Mouse (Mus musculus) spleen, adult 2 months (tissue): Measurements from ENCODE around the gene Bace2. TPM values are rescaled to one million over a fixed set of nuclear protein-coding genes. Genes with fewer than 3 reads are reported as not detected.
A peak's percentile ranks its signal among the peaks of the same experiment; 100 is the strongest.

ENCODE experiments used
- DNase-seq, 2 experiments: peaks; one replicate each; pipeline versions ENCODE4 v3.0.0 to v3.0.0-alpha.2; 2012 to 2021; ENCODE audit warnings: low spot score in 2 of 2, low read depth in 1 of 2
- H3K27ac ChIP-seq: fragments of 200-500 bp; 2 replicates; pipeline ENCODE4 v1.5.1; 2012; ENCODE audit warnings: low read length, inconsistent platforms; ENCODE audit not compliant: insufficient read depth
- H3K27me3 ChIP-seq: fragments of 200-500 bp; 2 replicates; pipeline ENCODE4 v1.6.1; 2012; ENCODE audit warnings: mild to moderate bottlenecking, moderate library complexity, low read length, inconsistent platforms; ENCODE audit not compliant: control insufficient read depth, insufficient read depth
- H3K36me3 ChIP-seq: fragments of 200-500 bp; 2 replicates; pipeline ENCODE4 v1.6.1; 2012; ENCODE audit warnings: mild to moderate bottlenecking, low read length, inconsistent platforms; ENCODE audit not compliant: control insufficient read depth, insufficient read depth
- H3K4me1 ChIP-seq: fragments of 200-500 bp; 2 replicates; pipeline ENCODE4 v1.6.1; 2011; ENCODE audit warnings: inconsistent platforms; ENCODE audit not compliant: control insufficient read depth, insufficient read depth, insufficient read length
- H3K4me3 ChIP-seq: fragments of 200-500 bp; 2 replicates; pipeline ENCODE4 v1.5.1; 2011; ENCODE audit warnings: mild to moderate bottlenecking, inconsistent platforms; ENCODE audit not compliant: insufficient read depth, insufficient read length; ENCODE audit errors: extremely low read depth
- CTCF ChIP-seq: fragments of 200-500 bp; IDR thresholded peaks from 2 replicates; pipeline ENCODE4 v1.5.1; 2011; ENCODE audit warnings: mild to moderate bottlenecking, inconsistent platforms; ENCODE audit not compliant: insufficient read depth, insufficient read length, insufficient replicate concordance; ENCODE audit errors: extremely low read depth
- POLR2A ChIP-seq: fragments of 200-500 bp; IDR thresholded peaks from 2 replicates; pipeline ENCODE4 v1.6.1; 2011; ENCODE audit warnings: low read depth, low read length, inconsistent platforms
- WGBS: fragments of 180-500 bp; shearing (Covaris S2); methylation state at CpG from one replicate; pipeline ENCODE4 v1.1.7; 2018; 5-methylcytosine and 5-hydroxymethylcytosine counted together
- polyA plus RNA-seq: library from polyadenylated mRNA; depleted of rRNA; stranded (reverse); fragments of >200 nt; gene quantifications from 2 replicates; pipeline ENCODE4 v1.2.3, GENCODE M21; 2012

Gene Bace2
- polyA plus RNA-seq, 1 experiment = 2.4 TPM

GRCm38 (mm10) chr16:97466182-97466957 lies 109.8 kb downstream of the Bace2 start:
- 57% methylated on average over 4 of the region's 4 CpGs for WGBS
- Histone ChIP-seq H3K4me1 (peaks cover 19% of the 10 kb centered on the region; the same call in 1 of the 2 replicates), H3K27me3 (no peaks in the 10 kb centered on the region), H3K36me3 (no peaks in the 10 kb centered on the region), H3K4me3 (no peak overlapping the region), H3K27ac (no peak overlapping the region)
- no peak for DNase-seq
- peak; percentile 10; the same call in 1 of the 2 replicates for TF ChIP-seq CTCF
- TF ChIP-seq POLR2A = no peak

DNA sequence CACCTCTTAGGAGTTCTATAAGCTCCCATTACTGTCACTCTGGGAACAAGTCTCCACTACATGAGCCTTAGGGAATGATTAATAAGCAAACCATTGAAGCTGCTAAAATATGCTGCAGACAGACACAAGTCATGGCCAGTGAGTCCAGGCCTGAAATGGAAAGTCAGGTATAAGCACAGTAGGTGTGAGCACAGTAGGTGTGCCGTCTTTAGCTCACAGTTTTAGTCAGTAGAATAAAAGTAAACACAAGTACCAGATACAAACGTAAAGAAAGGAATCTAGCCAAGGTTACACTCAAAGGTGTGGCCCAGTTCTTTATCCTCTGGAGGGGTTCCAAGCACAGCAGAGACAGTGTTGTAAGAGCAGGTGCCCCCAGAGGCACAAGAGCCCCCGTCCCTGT lies 110.9 kb downstream of the Bace2 start:
- TF ChIP-seq CTCF (no peak), POLR2A (no peak)
- Histone ChIP-seq H3K36me3 (no peaks in the 10 kb centered on the region), H3K4me3 (no peak overlapping the region), H3K27ac (no peak overlapping the region), H3K4me1 (peaks cover 11% of the 10 kb centered on the region; the same call in 1 of the 2 replicates), H3K27me3 (no peaks in the 10 kb centered on the region)
- 84% methylated on average over 3 of the region's 3 CpGs for WGBS
- no peak for DNase-seq

DNA sequence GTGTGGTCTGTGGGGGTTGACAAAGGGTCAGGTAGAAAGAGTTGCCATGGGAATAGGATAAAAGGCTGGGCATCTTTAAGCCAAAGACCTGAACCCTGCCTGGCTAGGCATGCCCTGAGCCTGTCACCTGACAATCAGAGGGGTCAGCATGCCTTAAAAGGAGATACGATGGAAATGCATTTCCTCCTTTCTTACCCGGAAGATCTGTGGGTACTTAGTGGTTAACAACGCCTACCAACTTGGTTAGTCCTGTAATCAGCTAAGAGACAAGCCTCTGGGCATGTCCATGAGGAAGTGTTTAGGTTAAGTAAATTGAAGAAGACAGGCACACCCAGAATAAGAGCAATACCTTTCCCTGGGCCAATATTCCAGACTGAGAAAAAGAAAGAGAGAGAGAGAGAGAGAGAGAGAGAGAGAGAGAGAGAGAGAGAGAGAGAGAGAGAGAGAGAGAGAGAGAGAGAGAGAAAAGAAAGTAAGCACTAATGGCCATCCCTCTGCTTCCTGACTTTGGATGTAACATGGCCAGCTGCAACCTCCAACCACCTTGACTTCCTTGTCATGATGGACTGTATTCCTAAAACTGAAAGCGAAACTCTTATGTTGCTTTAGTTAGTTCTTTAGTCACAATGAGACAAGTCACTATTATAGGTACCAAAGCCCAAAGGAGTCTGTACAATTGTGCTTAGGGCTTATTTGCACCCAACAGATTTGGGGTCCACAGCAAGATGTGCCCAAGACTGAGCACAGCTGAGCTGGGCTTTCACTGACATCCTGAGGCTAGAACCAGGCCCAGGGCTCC lies 111.7 kb downstream of the Bace2 start:
- Histone ChIP-seq H3K27ac (no peak overlapping the region), H3K36me3 (no peaks in the 10 kb centered on the region), H3K4me3 (no peak overlapping the region), H3K27me3 (no peaks in the 10 kb centered on the region), H3K4me1 (peaks cover 7% of the 10 kb centered on the region; the same call in 1 of the 2 replicates)
- DNase-seq = no peak
- 54% methylated on average over 4 of the region's 4 CpGs for WGBS
- TF ChIP-seq POLR2A (no peak), CTCF (no peak)

DNA sequence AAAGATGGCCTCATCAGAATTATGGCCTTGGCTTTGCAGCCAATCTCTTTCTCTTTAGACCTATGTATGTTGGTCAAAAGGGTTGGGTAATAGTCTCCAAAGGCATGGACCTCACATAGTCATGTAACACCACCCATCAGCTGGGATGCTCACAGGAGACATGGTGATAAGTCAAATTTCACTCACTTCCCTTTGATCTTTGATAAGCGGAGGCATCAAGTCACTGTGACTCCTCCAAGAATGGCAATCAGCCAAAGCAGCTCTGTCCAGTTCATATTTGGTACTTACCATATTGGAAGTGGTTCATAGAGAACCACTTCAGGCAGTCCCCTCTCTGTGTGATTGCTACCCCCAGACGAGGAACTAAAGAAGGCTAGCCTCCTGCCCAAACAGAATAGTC lies 118.1 kb downstream of the Bace2 start:
- no peaks in the 10 kb centered on the region for H3K36me3 ChIP-seq
- TF ChIP-seq CTCF (no peak), POLR2A (no peak)
- 82% methylated on average over 2 of the region's 2 CpGs for WGBS
- no peak overlapping the region for H3K4me3 ChIP-seq
- no peaks in the 10 kb centered on the region for H3K27me3 ChIP-seq
- no peak for DNase-seq
- peaks cover 3% of the 10 kb centered on the region; the same call in 1 of the 2 replicates for H3K4me1 ChIP-seq
- no peak overlapping the region for H3K27ac ChIP-seq

DNA sequence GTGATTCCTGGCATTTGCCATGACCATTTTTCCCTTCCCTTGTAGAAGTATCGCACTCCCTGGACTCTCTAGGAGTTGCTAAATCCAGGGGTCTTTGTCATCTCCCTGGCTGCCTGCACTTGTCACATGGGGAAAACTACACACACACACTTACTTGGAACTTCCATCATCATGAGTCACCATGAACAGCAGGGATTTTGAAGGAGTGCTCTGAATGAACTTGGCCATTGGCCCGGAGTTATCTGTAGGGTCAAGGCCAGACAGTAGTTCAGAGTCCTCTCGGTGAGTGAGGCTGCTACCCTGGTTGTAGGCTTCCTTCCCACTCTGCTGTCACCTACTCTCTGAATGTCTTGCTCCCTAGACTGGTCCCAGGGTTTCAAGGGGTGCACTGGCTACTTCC lies 119.0 kb downstream of the Bace2 start:
- Histone ChIP-seq H3K4me3 (no peak overlapping the region), H3K36me3 (no peaks in the 10 kb centered on the region), H3K27ac (no peak overlapping the region), H3K27me3 (no peaks in the 10 kb centered on the region), H3K4me1 (peaks cover 3% of the 10 kb centered on the region; the same call in 1 of the 2 replicates)
- 83% methylated on average over 3 of the region's 3 CpGs for WGBS
- no peak for DNase-seq
- TF ChIP-seq POLR2A (no peak), CTCF (no peak)

GRCm38 (mm10) chr16:97476524-97476923 lies 120.0 kb downstream of the Bace2 start:
- WGBS = 76% methylated on average over 1 of the region's 1 CpGs
- Histone ChIP-seq H3K4me1 (peaks cover 3% of the 10 kb centered on the region; the same call in 1 of the 2 replicates), H3K4me3 (no peak overlapping the region), H3K36me3 (no peaks in the 10 kb centered on the region), H3K27ac (no peak overlapping the region), H3K27me3 (no peaks in the 10 kb centered on the region)
- no peak for DNase-seq
- TF ChIP-seq POLR2A = no peak
